Mouse (Mus musculus): ENCODE results near the gene Hoxa9.

The Hoxa9 gene

GRCm38 (mm10) chr6:52244471-52245039, 13.7 kb upstream of the Hoxa9 start:
- no peak for DNase-seq (ENCODE audit: low read depth, low spot score)

GRCm38 (mm10) chr6:52243681-52244121, 12.8 kb upstream of the Hoxa9 start:
- no peak for DNase-seq (ENCODE audit: low read depth, low spot score)

GRCm38 (mm10) chr6:52242801-52243332, 12.0 kb upstream of the Hoxa9 start:
- no peak for DNase-seq (ENCODE audit: low read depth, low spot score)

DNA sequence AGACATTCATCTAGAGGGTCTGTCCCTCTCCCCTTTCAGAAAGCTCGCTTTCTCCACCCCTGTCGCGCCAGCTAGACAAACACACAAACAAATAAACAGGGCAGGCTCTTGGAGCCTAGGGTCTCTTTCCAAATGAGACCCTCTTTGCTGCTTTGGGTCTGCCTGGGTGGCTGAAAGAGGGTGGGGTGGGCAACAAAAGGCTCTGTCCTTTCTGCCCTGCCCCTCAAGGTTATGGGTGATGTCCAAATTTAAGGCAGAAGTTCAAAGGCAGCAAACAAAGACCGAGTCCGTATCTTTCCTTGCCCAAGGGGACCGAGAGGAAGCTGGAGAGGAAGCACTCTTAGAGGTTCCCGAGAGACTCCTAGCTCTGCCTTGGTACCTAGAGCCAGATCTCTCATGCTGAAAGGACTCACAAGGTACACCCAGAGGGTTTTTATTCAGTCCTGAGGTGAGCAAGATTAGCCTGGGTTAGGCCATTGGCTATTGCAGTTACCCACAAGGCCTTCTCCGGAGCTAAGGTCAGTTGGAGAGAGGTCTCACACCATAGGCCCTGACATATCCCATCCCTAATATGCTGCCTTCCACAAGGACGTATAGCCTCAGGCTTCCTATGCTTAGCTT, 10.2 kb upstream of the Hoxa9 start:
- DNase-seq (ENCODE audit: low read depth, low spot score), result no peak

GRCm38 (mm10) chr6:52240389-52241000, 9.6 kb upstream of the Hoxa9 start, which contains the start of gene Hoxa10:
Gene Hoxa10, minus strand, starts transcription at chr6:52240854.
- DNase-seq (ENCODE audit: low read depth, low spot score), result no peak

- no peak for DNase-seq (ENCODE audit: low read depth, low spot score)
Measured at GRCm38 (mm10) chr6:52239625-52240388, 8.9 kb upstream of the Hoxa9 start.

- DNase-seq (ENCODE audit: low read depth, low spot score), result no peak
Measured at GRCm38 (mm10) chr6:52238976-52239375, 8.1 kb upstream of the Hoxa9 start.

- DNase-seq (ENCODE audit: low read depth, low spot score), result no peak
Measured at GRCm38 (mm10) chr6:52238155-52238545, 7.3 kb upstream of the Hoxa9 start.

DNA sequence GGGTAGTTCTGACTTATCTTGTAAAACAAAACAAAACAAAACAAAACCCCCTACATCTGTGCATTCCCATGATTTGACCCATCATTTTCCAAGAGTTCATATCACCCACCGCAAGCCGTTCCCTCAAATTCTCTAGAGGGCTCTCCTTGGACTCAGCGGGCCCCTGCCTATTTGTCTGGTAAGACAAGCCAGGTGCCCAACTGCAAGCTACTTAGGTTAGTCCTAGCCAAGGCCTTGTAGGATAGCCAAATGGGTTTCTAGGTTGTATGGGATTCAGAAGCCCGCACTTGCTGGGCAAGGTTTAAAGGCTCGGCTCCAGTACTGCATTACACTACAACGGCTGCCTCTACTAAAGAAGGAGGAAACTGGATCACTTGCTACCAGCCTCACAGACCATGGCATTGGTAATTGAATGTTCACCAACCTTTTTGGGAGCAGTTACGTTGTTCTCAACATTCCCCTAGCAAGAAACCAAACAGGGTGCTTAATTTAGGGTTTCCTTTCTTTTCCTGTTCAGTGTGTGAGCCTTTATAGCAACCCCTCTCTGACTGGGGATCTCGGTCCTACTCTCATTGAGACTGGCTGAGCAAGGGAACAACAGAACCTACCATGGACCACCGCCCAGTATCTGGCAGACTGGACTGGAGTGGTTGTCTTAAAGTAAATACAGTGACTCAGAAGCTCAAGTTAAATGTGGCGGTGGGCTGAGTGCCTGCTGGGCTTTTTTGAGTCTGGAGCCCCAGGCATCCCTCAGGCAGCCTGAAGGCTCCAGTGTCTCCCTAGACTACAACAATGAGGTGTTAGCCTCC, 6.7 kb upstream of the Hoxa9 start:
- no peak for DNase-seq (ENCODE audit: low read depth, low spot score)

- DNase-seq (ENCODE audit: low read depth, low spot score), result no peak
Measured at GRCm38 (mm10) chr6:52236806-52237205, 5.9 kb upstream of the Hoxa9 start.

- no peak for DNase-seq (ENCODE audit: low read depth, low spot score)
Measured at GRCm38 (mm10) chr6:52235866-52236265, 5.0 kb upstream of the Hoxa9 start.

DNA sequence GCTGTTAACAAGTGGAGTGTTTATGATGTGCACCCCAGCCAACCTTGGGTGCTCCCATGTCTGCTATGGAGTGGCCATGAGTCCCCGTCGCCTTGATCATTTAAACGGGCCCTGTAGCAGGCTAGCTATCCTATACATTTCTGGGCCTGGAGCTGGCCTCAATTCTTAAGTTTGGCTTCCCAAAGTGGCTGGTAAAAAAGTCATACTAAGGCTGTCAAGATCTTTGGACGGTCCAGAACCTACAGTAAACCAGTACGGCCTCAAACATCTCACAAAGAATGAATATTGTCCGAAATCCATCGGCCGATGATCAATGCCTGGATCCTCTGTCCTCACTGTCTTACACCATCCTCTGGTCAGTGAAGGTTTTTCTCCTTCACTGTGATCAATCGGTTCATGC, 4.4 kb upstream of the Hoxa9 start:
- no peak for DNase-seq (ENCODE audit: low read depth, low spot score)

GRCm38 (mm10) chr6:52234428-52235140, 3.7 kb upstream of the Hoxa9 start:
- no peak for DNase-seq (ENCODE audit: low read depth, low spot score)

DNA sequence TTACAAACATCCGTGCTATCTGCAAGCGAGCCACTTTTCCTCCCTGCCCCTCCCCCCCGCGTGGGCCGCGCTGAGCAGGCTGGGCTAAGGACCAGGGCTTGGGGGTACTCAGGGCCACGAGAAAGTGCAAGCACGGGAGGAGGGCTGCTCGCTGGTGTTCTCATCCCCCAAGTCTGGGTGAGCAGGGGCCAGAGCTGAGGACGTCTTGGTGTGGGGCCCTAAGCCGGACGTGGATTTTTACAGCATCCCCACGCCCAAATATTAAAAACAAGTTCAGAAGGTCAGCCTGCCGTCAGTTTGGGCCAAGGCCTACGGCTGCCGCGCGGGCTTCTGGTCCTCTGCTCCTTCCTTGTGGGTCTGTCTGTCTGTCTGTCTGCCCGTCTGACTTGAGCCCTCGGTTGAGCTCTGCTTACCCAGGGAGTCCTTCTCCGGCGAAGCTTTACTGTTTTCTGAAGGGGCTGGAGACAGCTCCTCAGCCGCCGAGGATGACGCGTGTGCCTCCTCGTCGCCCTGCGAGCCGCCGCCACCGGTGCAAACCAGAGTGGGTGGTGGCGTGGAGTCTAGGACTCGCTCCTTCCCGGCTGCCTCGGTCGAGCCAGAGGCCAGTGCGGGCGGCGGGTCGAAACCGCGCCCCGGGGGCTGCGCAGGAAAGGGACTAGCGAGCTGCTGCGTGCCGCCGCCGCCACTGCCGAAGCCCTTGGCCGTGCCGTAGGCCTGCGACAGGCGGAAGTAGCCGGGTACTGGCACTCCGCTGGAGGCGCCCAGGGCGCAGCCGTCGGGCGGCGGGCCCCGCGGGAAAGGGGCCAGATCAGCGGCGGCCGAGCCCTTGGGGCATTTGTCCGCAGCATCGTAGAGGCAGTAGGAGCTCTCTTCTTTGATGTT, 2.9 kb upstream of the Hoxa9 start:
- no peak for DNase-seq (ENCODE audit: low read depth, low spot score)

GRCm38 (mm10) chr6:52232984-52233545, 2.2 kb upstream of the Hoxa9 start:
- no peak for DNase-seq (ENCODE audit: low read depth, low spot score)

DNA sequence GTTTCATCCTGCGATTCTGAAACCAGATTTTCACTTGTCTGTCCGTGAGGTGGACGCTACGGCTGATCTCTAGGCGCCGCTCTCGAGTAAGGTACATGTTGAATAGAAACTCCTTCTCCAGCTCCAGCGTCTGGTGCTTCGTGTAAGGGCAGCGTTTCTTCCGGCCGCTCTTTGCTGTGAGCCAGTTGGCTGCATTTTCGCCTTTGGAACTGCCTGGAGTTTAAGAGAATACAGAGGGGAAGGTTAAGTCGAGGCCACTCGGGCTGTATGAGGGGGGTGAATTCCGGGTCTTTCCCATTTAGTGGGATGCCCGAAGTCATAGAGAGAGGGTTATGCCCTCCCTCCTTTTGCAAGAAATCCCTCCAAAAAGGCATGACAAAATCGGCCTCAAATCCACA, 1.7 kb upstream of the Hoxa9 start:
- DNase-seq (ENCODE audit: low read depth, low spot score), result no peak

DNA sequence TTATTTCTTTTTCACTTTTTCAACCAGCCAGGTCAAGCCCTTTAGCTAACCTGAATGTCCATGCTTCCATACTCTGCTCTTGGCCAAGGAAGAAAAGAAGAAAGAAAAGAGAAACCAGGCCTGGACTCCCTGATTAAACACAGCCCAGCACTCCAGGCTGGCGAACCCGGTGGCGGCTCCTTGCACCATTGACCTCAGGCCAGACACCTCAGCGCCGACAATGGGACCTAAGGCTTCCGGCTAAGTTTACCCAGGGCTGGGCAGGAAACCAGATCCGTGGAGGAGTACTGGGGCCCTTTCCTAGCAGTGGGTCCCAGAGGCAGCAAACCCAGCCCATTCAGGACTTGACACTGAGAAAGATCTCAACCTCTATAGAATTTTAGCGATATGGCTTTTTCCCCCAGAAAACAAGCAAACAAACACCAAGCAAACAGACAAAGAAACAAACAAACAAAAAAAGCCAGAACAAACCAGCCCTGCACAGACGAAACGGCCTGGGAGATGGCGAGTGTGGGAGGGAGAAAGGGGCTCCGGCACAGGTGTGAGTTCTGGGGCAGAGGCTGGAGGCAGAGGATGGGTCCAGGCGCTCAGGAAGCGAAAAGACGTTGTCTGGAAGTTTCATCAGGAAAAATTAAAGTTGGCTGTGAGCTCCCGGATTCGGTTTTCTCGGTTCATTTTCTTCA, 1.1 kb upstream of the Hoxa9 start:
- DNase-seq (ENCODE audit: low read depth, low spot score), result no peak

DNA sequence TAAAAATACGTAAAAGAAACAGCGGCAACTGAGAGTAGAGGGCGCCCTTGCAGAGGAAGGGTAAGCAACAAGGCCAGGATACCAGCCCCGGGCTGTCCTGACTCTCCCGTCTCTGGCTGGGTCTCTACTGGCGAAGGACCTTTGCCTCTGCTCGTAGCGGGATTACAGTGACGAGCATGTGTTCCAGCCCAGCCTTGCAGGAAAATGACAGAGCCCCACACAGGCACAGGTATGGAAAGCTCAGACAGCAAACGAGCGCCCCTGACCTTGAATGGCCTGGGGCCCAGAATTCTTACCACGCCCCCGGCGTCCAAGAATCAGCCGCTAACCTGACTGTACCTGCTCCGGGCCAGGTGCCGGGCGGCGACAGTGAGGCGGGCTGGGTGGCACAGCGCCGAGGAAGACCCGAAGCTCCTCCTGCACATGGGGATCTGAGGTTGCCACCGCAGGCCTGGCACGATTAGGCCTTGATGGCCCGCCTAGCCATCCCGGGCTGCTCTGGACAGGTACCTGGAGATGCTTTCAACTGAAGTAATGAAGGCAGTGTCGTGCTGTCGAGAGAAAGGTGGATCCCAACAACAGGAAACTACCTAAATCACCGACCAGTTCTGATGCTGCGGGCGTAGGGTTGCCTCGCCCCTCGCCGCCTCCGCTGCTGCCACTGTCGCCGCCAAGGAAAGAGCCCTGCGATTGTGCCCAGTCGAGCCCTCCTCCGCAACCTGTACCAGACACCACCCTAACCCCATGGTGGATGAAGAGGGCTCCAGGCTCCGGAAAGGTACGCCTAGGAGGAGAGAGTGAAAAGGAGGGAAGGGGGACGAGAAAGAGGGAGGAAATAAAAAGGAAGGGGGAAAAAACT, 1.1 kb downstream of the Hoxa9 start:
- no peak for DNase-seq (ENCODE audit: low read depth, low spot score)

Measured in brain, embryonic 18.5 days (tissue).